Mouse (Mus musculus): ENCODE measurements at regions not wholly inside any gene's neighbourhood (a gene's known extent, or its start where the extent isn't known, plus 50 kb on each side); places are given as distances from the start of the nearest gene placed in this dataset.
"Not testable (repeated sequence)": the region's sequence is repeated elsewhere in the genome, so short reads cannot be mapped to it uniquely, and the experiment has no call there.

DNA sequence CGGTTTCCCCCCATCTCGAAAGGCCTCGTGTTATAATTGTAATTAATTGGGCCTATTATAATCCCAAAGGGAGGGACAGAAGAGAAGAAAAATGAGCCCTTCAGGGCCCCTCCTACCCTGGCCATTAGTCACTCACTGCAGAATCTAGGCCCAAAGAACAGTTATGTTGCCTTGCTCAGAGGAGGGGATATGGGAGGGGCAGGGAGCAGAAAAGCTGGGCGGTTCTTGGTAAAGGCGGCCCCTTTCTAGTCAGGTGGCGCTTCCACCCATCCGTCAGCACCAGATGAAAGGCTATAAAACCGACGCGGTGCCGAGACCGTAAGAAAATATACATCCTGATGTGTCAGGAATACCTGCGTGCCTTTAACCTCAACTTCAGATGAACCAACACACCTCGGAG lies 350.9 kb upstream of the Zfp703 start:
- no peak for DNase-seq

DNA sequence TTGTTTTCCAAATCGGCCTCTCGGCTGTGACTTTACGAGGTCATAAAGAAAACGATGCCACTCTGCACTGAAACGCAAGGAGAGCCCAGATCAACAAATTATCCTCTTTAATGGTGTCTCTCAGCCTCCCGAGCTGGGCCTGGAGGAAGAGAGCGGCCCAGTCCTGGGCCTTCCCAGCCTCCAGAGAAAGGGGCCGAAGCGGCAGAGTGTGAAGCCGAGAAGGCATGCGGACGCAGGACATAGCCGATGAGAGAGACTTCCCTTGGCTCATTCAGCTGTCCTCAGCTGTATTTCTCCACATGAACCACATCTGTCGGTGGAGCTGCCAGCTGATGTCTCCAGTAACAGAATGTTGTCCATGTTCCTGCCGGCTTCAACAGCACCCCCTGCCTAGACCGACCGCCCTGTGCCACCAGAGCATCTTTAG lies 350.5 kb upstream of the Zfp703 start:
- no peak for DNase-seq

DNA sequence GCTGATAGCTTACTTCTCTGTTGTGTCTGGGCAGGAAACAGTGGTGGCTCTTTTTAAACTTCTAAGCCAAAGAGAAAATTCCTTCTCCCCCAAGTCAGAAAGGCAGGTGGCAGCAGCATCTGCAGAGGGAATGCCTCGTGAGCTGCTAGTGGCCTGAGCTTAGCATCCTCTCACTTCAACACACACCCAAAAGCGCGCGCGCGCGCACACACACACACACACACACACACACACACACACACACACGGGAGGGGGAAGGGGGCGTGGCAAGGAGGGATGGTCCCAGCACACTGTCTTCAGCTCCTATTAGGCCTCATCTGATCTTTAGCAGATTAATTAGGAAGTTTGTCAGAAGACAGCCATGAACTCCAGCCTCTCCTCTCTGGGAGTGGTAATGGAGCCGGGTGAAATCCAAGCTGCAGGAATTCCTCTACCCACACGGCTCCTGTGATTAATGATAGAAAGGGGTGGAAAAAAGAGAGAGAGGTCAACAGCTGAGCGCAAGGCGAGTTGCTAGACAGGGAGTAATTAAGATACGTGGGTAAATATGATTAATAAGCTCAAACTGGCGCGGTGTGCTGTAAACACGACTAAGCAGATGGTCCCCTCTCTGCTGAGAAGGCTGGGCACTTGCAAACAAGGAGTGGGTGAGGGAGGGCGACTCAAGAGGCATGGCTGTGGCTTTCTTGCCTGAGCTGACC lies 349.8 kb upstream of the Zfp703 start:
- DNase-seq, result peak in 1 of 2 experiments; percentile 6

DNA sequence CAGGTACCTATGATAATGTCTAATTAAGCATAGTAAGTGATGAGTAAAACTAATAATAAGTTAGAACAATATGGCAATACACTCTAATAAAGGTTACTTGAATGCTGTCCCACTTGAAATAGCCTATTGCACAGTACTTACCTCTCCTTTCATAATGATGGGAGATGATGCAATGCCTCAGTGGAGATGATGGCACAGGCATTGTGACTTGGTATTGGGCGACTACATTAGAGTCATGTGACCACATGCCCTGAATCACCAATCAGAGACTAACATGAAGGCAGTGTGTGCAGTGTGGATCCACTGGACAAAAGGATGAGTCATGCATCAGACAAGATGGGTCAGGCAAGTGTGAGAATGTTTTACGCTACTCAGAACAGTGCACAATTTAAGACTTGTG lies 346.6 kb upstream of the Zfp703 start:
- DNase-seq, result no peak

DNA sequence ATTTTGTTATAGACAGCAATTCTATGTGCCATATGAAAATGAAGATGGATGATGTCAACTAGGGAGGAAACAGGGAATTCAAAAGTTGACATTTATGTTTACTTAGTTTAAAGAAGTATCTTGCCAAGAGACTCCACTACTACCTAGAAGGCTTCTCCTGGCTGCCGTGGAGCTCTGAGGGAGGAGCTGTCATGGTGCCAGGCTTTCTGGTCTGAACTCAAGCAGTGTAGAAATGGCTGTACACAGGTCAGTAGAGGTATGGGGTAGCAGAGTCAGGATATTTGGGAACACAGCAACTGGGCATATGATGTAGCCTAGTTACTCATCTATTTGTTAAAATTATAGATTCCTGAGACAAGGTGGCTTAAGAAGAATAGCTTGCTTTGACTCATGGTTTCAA lies 341.4 kb upstream of the Zfp703 start:
- peak in 1 of 2 experiments; percentile 15 for DNase-seq

DNA sequence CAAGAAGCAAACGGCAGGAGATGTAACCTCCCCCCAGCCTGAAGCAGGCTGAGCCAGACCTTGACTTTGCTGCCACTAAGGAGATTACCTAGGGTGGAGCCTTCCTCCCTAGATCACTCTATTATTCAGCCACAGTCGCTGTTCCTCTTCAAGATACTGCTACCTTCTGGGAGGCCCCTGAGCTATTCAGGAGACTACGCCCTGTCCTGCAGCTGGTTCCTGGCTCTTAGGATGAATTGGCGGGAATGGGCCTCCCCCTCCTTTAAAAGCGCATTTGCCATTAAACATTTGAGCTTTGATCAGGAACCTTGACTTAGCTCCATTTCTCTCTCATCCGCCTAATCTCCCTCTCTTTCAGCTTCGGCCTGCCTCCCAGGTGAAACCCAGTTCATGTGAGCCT lies 331.8 kb upstream of the Zfp703 start:
- DNase-seq, result not testable (repeated sequence)

DNA sequence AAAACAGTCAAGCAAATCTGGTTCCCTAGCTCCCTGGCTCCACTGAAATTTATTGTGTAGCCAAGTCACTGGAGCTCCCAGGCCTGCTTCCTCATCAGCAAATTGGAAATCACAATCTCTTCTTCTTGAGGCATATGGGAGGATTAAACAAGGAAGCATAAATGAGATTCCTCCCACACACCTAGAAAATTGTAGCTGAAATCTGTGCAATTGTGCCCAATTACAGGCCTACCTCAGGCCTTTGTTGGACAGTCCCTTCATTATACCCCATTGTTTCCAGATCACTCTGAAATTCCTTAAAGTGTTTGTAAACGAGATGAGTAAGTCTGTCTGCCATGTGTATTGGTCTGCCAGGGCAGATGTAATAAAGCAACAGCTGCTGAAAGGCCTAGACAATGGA lies 326.8 kb upstream of the Zfp703 start:
- DNase-seq, result no peak

DNA sequence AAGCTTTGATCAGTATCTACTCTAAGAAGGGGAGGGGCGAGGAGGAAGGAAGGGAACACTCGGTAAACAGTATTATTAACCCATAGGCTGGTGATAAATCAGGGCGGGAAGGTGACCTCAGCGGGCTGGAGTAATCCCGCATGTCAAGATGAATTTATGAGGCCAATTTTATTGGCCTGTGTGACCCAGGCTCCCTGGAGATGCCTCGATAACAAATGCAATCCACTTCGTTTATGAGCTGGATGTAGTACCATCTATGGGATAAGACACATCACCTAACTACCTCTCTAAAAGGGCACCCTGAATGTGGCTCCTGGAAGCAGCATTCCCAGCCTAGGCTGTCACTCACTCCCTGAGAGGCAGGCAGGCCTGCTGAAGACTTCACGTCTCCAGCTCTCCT lies 321.2 kb upstream of the Zfp703 start:
- no peak for DNase-seq

DNA sequence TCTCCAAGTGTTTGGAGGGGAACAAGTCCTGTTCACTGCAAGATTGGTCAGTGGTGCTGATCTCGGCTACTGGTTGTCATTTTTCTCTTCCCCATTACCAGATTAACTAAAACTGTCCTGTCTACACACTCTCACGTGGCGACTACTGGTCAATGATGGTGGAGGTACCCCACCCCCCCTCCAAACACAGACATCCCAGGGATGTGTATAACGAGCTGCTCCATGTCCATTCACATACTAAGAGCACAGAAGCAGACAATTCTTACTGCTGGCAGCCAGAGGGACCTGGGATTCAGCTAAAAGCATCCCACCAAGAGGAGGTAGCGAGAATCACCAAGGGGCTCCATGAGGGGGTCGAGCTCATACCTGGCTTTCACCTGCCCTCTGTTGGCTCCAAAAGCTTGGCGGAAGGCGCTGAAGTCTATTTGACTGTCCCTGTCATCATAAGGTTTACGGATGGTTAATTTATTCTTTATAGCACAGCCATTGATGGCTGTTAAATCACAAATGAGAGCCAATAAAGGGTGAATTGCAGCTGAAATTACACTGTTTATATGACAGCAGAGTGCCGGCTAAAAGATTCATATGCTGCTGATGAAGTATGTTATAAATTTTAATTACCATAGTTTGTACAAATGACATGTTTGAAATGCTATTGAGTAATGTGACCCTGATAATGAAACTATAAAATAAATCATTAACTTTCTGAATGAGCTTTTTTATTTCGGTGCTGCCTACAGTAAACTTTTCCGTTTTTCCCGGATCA lies 320.6 kb upstream of the Zfp703 start:
- no peak for DNase-seq

DNA sequence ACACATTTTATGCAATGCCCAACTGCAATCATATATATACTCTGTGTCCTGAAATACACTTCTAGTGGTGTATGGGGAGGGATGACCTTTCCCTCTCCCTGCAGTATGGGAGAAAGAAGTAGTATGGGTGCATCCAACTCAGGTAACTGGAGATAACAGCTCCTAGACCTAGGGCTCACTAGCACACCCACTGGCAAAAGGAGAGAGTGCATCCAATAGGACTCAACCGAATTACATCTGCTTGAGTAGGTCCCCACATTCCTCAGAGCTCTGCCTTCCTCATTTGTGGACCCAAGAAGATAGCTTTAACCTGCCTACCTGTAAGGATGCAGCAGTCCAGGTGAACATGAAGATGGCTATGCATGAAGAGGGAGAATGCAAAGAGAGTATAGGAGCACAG lies 317.7 kb upstream of the Zfp703 start:
- DNase-seq, result peak; percentile 49 to 50

DNA sequence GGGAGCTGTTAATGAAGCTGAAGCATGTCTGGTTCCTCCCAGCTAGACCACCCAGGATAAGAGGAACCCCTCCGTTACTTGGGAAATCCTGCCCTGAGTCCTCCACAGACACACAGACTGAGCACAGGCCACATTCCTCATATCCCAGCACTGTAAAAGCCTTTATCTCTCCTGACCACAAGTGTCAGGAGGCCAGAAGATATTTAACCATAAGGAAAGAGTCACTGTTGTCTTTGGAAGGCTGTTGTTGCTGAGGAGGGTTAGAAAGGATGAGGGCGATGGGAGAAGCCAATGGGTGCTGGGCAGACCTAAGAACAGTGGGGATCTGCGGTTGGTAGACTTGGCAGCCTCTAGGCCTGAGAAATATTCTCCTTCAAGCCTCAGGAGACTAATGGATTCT lies 307.6 kb upstream of the Zfp703 start:
- DNase-seq, result no peak

DNA sequence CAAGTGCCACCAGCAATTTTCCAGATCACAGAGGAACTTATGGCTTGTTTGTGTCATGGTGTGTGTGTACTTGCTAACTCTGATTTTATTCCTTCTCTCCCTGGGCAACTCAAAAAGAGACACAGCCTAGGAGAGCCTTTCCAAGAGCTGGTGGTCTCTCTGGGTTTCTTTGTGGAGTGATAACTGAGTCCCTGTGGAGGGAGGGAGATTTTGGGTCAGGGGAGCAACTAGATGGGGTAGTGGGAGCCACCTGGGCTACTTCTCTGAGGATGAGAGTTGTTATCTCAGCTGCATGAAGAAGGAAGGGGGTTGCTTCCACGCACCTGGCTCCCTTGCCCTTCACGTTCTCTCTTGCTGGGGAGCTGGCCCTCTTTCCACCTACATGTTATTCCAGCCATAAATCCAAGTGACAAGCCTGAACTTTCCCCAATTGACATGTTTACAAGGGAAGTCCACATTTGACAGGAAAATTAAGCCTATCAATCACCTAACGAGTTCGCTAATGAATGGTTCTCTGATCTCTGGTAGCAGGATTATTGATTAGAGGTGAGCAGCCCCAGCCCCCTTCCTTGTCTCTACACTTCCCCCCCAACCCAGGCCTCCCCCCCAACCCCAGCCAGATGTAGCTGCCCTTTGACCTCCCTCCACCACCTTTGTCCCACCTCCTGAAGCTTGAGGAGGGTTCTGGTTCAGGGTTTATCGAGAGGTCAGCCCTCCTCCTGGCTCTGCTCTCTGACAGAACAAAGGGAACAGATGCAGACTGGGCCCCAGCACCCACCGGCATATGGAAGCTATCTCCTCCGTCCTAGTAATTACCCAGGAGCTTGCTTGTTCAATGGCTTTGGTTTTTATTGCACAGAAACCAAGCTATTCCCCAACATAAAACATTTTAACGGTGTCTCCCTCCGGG lies 304.4 kb upstream of the Zfp703 start:
- no peak for DNase-seq

DNA sequence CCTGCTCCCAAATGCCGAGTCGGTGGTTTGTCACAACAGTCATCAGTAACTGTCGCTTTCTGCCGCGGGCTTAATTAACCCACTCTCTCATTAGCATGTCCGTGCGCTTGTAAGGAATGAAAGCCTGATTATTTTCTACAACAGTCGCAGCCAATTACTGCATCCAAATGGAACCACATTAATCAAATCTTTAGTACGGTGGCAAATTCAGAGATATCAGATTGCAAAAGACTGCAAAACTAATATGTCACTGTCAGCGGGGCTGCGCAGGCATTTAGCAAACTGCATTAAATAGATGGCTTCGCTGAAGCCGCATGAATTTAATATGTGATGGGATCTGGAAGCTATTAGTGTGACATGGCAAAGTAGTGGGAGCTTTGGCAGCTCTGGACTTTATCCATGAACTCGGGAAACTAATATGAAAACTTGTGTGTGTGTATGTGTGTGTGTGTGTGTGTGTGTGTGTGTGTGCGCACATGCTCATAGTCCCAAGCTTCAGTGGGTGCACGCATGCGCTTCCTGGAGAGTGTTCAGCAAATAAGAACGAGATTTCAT lies 299.5 kb upstream of the Zfp703 start:
- DNase-seq, result no peak

DNA sequence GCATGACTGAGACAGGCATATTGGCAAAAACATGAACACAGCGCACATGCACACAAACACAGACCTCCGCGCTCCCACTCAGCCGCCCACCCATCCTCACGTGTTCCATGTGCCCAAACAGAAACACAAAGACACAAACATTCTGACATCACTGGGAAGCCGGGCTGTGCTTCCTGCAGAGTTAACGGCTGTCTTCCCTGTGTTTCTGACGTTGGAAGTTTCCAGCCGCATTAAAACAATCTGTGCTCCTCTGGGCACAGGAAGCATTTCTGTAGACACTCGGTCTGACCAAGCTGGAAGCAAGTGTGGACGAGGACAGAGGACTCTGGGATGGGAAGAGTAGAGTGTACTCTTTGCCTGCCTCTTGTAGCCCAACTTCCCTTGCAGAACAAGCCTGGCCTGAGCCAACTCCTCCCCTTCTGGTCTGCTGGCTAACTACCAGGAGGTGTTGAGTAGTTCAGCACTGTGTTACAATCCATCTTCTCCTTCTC lies 296.2 kb upstream of the Zfp703 start:
- DNase-seq, result peak; percentile 66 to 76

DNA sequence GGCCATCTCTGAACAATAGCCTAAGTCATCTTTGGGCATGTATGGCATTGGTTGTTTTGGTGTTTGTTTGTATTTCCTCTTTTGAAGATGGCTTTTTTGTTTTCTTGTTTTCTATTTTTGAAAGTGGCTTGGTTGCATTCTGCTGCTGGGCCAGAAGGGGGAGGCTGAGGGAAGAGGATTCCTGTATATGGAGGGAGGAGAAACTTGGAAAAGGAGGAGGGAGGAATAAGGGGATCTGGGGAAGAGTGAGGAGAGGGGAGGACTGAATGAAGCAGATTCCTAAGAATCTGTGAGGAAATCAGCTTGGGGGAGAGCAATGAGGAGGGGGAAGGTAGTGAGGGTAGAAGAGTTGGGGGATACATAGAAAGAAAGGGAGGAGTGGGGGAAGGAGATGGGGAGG lies 290.0 kb upstream of the Zfp703 start:
- peak; percentile 54 for DNase-seq

DNA sequence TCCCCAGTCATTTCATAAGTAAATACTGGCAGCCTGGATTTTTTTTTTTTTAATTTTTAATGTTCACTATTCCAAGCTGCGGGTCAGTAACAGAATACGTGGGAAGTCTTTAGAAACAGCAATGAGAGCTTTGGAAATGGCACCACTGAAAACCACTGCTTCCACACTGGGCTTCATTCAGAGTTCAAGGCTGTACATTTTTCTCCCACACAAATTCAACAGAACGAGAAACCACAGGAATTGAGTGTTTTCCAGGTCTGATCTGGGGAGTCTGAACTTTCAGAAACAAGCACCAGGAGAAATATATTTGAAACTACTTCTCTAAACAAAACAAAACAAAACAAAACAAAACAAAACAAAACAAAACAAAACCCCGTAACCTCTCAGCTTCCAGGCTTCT lies 289.1 kb upstream of the Zfp703 start:
- no peak for DNase-seq

DNA sequence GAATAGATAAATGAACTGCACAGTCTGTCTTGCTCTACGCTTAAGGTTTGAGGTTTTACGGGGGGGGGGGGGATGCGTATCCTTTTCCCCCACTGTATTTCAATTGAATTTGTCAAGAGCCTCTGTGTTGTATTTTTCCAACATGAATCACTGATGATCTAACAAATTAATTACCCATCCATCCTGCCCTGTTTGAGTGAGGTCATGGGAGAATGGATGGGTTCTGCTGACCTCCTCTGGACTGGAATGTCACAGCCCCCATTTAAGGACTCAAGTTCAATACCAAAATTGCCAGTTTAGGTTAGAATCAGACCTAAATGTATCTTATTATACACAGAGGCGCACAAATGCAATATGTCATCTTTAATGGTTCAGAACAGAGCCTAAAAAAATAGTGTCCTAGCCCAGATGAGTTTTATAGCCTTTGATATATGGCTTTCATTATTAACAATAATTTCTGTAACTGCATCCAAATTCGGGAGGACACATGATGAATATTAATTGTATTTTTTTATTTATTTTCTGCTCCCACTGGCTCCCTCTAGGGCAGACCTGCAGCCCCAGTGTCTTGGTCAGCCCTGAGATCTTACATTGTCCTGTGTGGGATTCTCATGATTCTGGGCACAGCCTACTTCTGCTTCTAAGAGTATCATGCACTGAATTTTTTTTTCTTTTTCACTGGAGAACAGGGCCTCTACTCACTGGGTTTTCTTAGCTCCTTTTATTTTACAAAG lies 288.2 kb upstream of the Zfp703 start:
- peak in 1 of 2 experiments; percentile 14 for DNase-seq

DNA sequence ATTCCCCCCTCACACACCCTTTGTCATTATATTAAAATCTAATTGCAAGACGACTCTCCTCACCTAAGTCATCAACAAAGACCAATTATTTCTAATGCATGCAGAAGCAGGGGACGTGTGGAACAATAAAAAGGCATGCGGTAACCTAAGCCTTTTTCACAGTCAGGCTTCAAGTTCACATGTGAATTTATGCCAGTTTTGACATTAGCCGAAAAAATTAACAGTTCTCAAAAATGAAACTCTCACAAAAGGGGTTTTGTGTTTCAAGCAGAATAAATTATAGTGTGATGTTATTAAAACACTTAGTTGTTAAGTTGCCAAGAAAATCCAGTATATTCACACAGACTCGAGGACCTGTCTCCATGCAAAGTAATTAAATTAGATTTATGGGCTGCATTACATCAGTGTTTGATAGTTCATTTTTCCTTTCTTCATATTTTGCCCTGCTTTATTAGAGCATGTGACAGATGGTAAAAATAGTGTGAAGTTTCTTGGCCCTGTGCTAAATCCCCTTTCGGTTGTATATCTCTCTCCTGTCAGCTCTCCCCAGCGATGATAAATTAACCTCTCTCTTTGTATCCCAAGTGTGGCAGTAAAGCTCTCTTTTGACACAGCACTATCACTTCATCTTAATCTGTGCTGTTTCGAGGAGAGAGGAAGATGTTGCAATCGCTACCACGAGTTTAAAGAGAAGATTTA lies 287.5 kb upstream of the Zfp703 start:
- no peak for DNase-seq

DNA sequence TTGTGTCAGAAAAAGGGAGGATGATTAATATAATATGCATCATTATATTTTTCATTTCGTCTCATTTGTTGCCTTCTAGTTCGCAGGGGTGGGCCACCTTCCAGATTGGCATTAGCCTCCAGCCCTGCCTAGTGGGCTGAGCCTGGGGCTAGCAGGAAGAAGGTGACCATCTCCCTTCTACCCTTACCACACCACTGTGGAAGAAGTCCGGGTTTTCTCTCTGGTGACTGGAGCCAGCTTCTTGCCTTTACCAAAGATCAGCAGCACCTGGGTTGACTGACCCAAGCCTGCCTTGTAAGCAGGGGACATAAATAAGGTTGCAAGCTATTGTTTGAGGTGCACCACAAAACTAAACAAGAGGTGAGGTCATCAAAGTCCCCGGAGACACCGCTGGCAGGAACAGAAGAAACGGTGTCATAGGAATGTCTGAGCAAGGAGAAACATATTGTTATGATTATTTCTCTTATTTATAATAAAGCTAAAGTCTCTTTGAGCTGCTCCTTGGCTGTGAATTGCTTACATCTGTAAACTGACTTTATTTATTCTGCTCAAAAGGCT lies 286.9 kb upstream of the Zfp703 start:
- DNase-seq, result no peak

DNA sequence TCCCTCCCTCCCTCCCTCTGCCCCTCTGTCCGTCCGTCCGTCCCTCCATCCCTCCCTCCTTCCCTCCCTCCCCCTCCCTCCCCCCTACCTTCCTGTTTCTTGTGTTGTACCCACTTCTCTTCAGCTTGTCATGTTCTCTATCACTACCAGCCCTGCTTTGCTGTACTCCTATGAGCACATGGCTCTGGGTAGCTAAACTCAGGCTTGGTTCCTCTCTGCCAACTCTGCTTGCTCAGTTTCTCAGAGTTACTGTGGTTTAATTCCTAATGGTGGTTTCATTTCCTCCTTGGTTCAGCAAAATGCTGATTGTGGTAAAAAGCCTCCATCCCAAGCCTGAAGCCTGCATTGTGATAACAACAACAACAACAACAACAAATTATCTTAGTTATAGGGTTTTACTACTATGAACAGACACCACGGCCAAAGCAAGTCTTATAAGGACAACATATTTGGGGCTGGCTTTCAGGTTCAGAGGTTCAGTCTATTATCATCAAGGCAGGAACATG lies 279.5 kb upstream of the Zfp703 start:
- no peak for DNase-seq

DNA sequence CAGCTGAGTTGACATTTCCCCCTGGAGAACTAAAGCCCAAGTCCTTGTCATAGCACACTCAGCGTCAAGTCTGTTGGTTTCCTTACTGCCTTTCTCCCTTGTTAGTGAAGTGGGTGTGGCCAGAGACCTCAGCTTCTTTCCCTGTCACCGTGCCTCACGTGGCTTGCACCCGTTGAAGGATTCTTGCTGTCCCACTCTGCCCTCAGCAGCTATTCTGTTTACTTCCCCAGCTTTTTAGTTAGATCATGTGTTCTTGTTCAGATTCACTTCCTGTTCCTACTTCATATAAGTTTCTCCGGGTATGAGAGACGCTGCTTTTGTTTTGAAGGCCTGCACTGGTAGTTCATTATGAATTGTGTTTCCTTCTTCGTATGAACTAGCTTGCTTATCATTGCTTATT lies 278.5 kb upstream of the Zfp703 start:
- no peak for DNase-seq

All from cerebellum, adult 18-20 months (tissue).